Mouse (Mus musculus) ES-E14 (cell line): ENCODE results near the gene Cd300a. TPM values are rescaled to one million over a fixed set of nuclear protein-coding genes. Genes with fewer than 3 reads are reported as not detected.

Experiments
- DNase-seq: peaks from one replicate; pipeline ENCODE4 v3.0.0-alpha.2; 2013; ENCODE audit warnings: low read depth, low spot score
- H3K27ac ChIP-seq: 2 replicates; pipeline ENCODE4 v1.5.1; 2012; ENCODE audit warnings: low read depth, mild to moderate bottlenecking, low read length, moderate library complexity, mixed read lengths; ENCODE audit not compliant: poor library complexity, insufficient read depth, severe bottlenecking
- H3K36me3 ChIP-seq: 2 replicates; pipeline ENCODE4 v1.6.1; 2012; ENCODE audit warnings: mild to moderate bottlenecking, low read length, moderate library complexity, mixed read lengths; ENCODE audit not compliant: control insufficient read depth, poor library complexity, insufficient read depth, severe bottlenecking
- H3K4me1 ChIP-seq, 2 experiments: fragments of 150-350 bp in 1 of 2; sonication (generic) in 1 of 2; 2 replicates each; pipeline ENCODE4 v1.6.1; 2012; ENCODE audit warnings: low read length in 2 of 2, mild to moderate bottlenecking in 1 of 2, mixed read lengths in 1 of 2; ENCODE audit not compliant: control insufficient read depth in 2 of 2, insufficient read depth in 2 of 2, poor library complexity in 1 of 2
- H3K4me3 ChIP-seq, 2 experiments: fragments of 150-350 bp in 1 of 2; sonication (generic) in 1 of 2; 2 replicates each; pipeline ENCODE4 v1.5.1; 2012; ENCODE audit warnings: low read length in 2 of 2, low read depth in 1 of 2, mild to moderate bottlenecking in 1 of 2, mixed read lengths in 1 of 2; ENCODE audit not compliant: insufficient read depth in 1 of 2, poor library complexity in 1 of 2, severe bottlenecking in 1 of 2
- H3K9ac ChIP-seq: 2 replicates; pipeline ENCODE4 v1.6.1; 2012; ENCODE audit warnings: low read depth, mild to moderate bottlenecking, low read length, mixed read lengths; ENCODE audit not compliant: poor library complexity, insufficient read depth, severe bottlenecking
- H3K9me3 ChIP-seq: fragments of 150-350 bp; sonication (generic); 2 replicates; pipeline ENCODE4 v1.6.1; 2012; ENCODE audit warnings: low read depth, mild to moderate bottlenecking, low read length; ENCODE audit not compliant: control insufficient read depth, insufficient read depth
- CHD2 ChIP-seq: IDR thresholded peaks from 2 replicates; pipeline ENCODE4 v1.6.1; 2014; ENCODE audit warnings: mild to moderate bottlenecking, low read depth, low read length, inconsistent platforms
- HCFC1 ChIP-seq: IDR thresholded peaks from 2 replicates; pipeline ENCODE4 v1.6.1; 2012; ENCODE audit warnings: low read length, inconsistent platforms, borderline replicate concordance; ENCODE audit not compliant: insufficient read depth
- MAFK ChIP-seq: IDR thresholded peaks from 2 replicates; pipeline ENCODE4 v1.6.1; 2014; ENCODE audit warnings: mild to moderate bottlenecking, low read depth, low read length, inconsistent platforms; ENCODE audit not compliant: insufficient read depth
- ZC3H11A ChIP-seq: IDR thresholded peaks from 2 replicates; pipeline ENCODE4 v1.6.1; 2012; ENCODE audit warnings: low read depth, mild to moderate bottlenecking, inconsistent platforms, low read length, borderline replicate concordance
- ZNF384 ChIP-seq: IDR thresholded peaks from 2 replicates; pipeline ENCODE4 v1.6.1; 2012; ENCODE audit warnings: low read depth, low read length, inconsistent platforms
- in situ Hi-C, 2 experiments: fragments of 600-800 bp; cut with MboI; formaldehyde crosslinking; loops; one replicate each; pipeline ENCODE4 v1.15.1; 2025; ENCODE audit warnings: low sequenced_read_pairs in 2 of 2, inconsistent platforms in 1 of 2; ENCODE audit not compliant: unreplicated experiment in 2 of 2
- total RNA-seq: library from RNA; depleted of rRNA; stranded (reverse); fragments of 300-350 nt; gene quantifications from 2 replicates; pipeline ENCODE4 v1.2.3, GENCODE M21; 2012

Cd300a gene
- total RNA-seq, 1 experiment: 0.22 TPM

DNA sequence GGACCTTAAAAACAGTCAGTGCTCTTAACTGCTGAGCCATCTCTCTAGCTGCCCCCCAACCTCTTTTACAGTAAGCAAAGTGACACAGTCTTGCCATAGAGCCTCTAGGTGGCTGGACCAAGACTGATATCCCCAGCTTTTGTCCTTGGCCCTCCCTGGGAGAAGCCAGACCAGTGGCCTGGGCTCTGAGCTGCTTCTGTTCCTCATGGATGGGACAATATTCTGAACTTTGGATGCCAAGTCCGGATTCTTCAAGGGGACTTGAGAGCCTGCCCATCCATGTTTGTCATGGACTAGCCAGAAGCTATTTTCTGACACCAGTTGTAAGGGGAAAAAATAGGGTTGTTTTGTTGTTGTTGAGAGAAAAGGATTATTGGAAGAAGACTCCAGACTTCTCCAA, 20.1 kb upstream of the Cd300a start:
- peaks cover 13% of the 10 kb centered on the region; the same call in 1 of the 2 replicates for H3K36me3 ChIP-seq
- in situ Hi-C loops: no loop called here
- peaks cover 8 to 36% of the 10 kb centered on the region in 2 experiments; a peak in 3 of 4 replicates for H3K4me1 ChIP-seq
- no peak overlapping the region for H3K9ac ChIP-seq
- H3K27ac ChIP-seq: no peak overlapping the region
- DNase-seq: no peak
- H3K9me3 ChIP-seq: no peaks in the 10 kb centered on the region
- no peak overlapping the region for H3K4me3 ChIP-seq
- TF ChIP-seq MAFK (no peak), HCFC1 (no peak), ZC3H11A (no peak), CHD2 (no peak), ZNF384 (no peak)

DNA sequence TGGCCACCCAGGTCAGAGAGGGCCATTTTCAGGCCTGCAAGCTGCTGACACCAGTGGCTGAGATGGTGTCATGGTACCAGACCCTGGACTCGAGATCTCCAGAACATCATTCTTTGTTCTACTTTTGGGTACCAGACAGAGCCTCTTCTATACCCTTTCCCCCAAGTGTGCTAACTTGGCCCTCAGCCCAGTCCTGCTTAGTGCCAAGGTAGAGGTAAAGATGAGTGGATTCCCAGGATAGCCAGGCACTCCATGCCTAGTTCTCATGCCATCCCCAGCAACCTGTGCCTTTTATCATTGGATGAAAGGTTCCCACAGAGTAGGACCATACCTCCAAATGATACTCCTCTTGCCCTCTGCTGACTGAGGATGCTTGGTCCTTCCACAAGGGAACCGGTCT, 18.3 kb upstream of the Cd300a start:
- in situ Hi-C loops: no loop called here
- no peak overlapping the region for H3K9ac ChIP-seq
- H3K4me1 ChIP-seq: peaks cover 11 to 50% of the 10 kb centered on the region in 2 experiments
- H3K36me3 ChIP-seq: peaks cover 7% of the 10 kb centered on the region; the same call in 1 of the 2 replicates
- no peak for DNase-seq
- no peak for TF ChIP-seq ZNF384
- TF ChIP-seq MAFK: no peak
- TF ChIP-seq HCFC1: no peak
- TF ChIP-seq ZC3H11A: no peak
- TF ChIP-seq CHD2: no peak
- no peaks in the 10 kb centered on the region for H3K9me3 ChIP-seq
- no peak overlapping the region for H3K4me3 ChIP-seq
- H3K27ac ChIP-seq: no peak overlapping the region

GRCm38 (mm10) chr11:114873022-114873817, 16.6 kb upstream of the Cd300a start:
- 0 out of 2 replicates have a peak overlapping the region, but pooled peaks have one; percentile 13 for H3K9ac ChIP-seq

DNA sequence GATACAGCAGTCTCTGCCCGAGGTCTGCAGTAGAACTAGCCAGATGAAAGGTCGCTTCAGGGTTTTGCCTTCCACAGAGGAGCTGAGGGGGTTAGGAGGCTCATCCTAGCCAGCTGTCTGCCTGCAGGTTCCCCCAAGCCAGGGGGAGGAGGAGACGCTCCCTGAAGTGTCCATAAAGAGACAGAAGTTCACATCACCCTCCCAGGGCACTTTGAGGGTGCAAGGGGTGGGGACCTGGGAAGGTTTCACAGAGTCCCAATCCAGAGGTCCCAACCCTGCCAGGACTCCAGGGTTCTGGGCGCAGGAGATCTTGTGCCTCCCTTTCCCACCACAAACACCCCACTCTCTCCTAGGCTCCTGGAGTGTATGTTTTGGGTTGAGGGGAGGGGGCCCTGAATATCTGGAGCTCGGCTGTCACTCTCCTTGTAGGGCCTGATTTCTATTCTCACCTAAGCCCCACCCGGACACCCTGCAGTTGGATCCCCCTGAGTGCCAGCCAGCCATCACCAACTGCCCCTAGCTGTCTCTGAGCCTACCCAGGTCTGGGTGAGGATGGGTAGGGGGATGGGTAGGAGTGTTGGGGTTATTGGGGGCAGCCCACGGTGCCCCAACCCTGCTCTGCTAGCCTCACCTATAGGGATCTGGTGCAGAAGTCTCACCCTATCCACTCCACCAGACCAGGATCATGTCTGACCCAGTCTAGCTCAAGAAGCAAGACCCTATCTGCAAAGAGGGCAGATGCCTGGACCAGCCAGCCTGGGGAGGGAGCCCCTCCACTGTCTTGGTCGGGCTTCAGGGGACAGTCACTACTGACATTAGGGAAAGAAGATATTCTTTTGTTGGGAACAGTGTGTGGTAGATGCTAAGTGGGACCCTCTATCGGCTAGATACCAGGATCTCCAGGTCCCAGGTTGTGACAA, 15.4 kb upstream of the Cd300a start:
- peaks cover 13 to 50% of the 10 kb centered on the region in 2 experiments for H3K4me1 ChIP-seq
- H3K27ac ChIP-seq: peak overlapping the region; percentile 82; the same call in 1 of the 2 replicates
- in situ Hi-C loops: no loop called here
- TF ChIP-seq MAFK (no peak), HCFC1 (no peak), ZC3H11A (no peak), CHD2 (no peak), ZNF384 (no peak)
- DNase-seq: no peak
- no peak overlapping the region for H3K9ac ChIP-seq
- peaks cover 7% of the 10 kb centered on the region; the same call in 1 of the 2 replicates for H3K36me3 ChIP-seq
- no peak overlapping the region for H3K4me3 ChIP-seq
- H3K9me3 ChIP-seq: no peaks in the 10 kb centered on the region

More at GRCm38 (mm10) chr11:114873022-114873817, 16.6 kb upstream of the Cd300a start:
- Histone ChIP-seq H3K36me3 (peaks cover 7% of the 10 kb centered on the region; the same call in 1 of the 2 replicates), H3K4me3 (no peak overlapping the region), H3K4me1 (peaks cover 13 to 54% of the 10 kb centered on the region in 2 experiments), H3K9me3 (no peaks in the 10 kb centered on the region), H3K27ac (peak overlapping the region; percentile 82)
- TF ChIP-seq ZC3H11A (no peak), MAFK (no peak), ZNF384 (no peak)
- in situ Hi-C loops: no loop called here
- DNase-seq: no peak
